Mouse (Mus musculus) liver, postnatal 0 days (tissue): ENCODE measurements around the gene Pcbp1. TPM values are rescaled to one million over a fixed set of nuclear protein-coding genes. Genes with fewer than 3 reads are reported as not detected.

Experiments
- ATAC-seq: fragments of 200-750 bp; cut with Nextera tagmentation; 2 replicates; pipeline ENCODE4 v1.8.0; 2017; ENCODE audit warnings: mild to moderate bottlenecking, moderate library complexity
- DNase-seq: peaks from one replicate; pipeline ENCODE4 v3.0.0-alpha.2; 2016
- H3K27ac ChIP-seq: fragments of 300-500 bp; sonication (generic); 2 replicates; pipeline ENCODE4 v1.5.1; 2014; ENCODE audit warnings: antibody characterized with exemption, moderate library complexity, mild to moderate bottlenecking, low read depth
- H3K27me3 ChIP-seq: fragments of 300-500 bp; sonication (generic); 2 replicates; pipeline ENCODE4 v1.6.1; 2014; ENCODE audit warnings: low read length, control low read depth, mixed read lengths; ENCODE audit not compliant: insufficient read depth
- H3K36me3 ChIP-seq: fragments of 300-500 bp; sonication (generic); replicated peaks from 2 replicates; pipeline ENCODE4 v1.6.1; 2014; ENCODE audit warnings: mild to moderate bottlenecking, control low read depth, low read length, moderate library complexity, mixed read lengths; ENCODE audit not compliant: insufficient read depth
- H3K4me1 ChIP-seq: fragments of 300-500 bp; sonication (generic); 2 replicates; pipeline ENCODE4 v1.6.1; 2014; ENCODE audit warnings: antibody characterized with exemption, mild to moderate bottlenecking, control low read depth; ENCODE audit not compliant: insufficient read depth
- H3K4me2 ChIP-seq: fragments of 300-500 bp; sonication (generic); 2 replicates; pipeline ENCODE4 v1.6.1; 2014; ENCODE audit warnings: low read depth, mild to moderate bottlenecking, low read length, moderate library complexity, mixed read lengths
- H3K4me3 ChIP-seq: fragments of 300-500 bp; sonication (generic); 2 replicates; pipeline ENCODE4 v1.5.1; 2014; ENCODE audit warnings: low read depth, low read length
- H3K9ac ChIP-seq: fragments of 300-500 bp; sonication (generic); replicated peaks from 2 replicates; pipeline ENCODE4 v1.6.1; 2014; ENCODE audit warnings: mild to moderate bottlenecking, moderate library complexity
- H3K9me3 ChIP-seq: fragments of 300-500 bp; sonication (generic); 2 replicates; pipeline ENCODE4 v1.6.1; 2016; ENCODE audit warnings: mild to moderate bottlenecking, control low read depth, low read length, mixed read lengths
- CTCF ChIP-seq: sonication (generic); IDR thresholded peaks from 2 replicates; pipeline ENCODE4 v1.5.1; 2016; ENCODE audit warnings: antibody characterized with exemption, low read depth
- EP300 ChIP-seq: IDR thresholded peaks from 2 replicates; pipeline ENCODE4 v1.6.1; 2016; ENCODE audit warnings: antibody characterized with exemption, low read depth, mild to moderate bottlenecking
- WGBS: fragments of 180-500 bp; shearing (Covaris S2); extraction: QIAGEN DNeasy Blood & Tissue Kit; methylation state at CpG from one replicate; pipeline ENCODE4 v1.1.7; 2014; ENCODE audit not compliant: insufficient replicate concordance; 5-methylcytosine and 5-hydroxymethylcytosine counted together
- polyA plus RNA-seq: library from polyadenylated mRNA; unstranded; fragments of >200 nt; fragmentation: Nextera tagmentation; extraction: Ambion mirVana; gene quantifications from 2 replicates; pipeline ENCODE4 v1.2.1, GENCODE M21; 2015

The Pcbp1 gene
- polyA plus RNA-seq, 1 experiment from 2014 or later = 206 TPM

GRCm38 (mm10) chr6:86508736-86509135, 17.4 kb downstream of the Pcbp1 start:
- no peak overlapping the region for H3K27ac ChIP-seq
- H3K4me1 ChIP-seq = peaks cover 20% of the 10 kb centered on the region
- no peak overlapping the region for H3K4me2 ChIP-seq
- ATAC-seq (no peak), DNase-seq (no peak)
- H3K36me3 ChIP-seq = no peaks in the 10 kb centered on the region
- no peaks in the 10 kb centered on the region for H3K9me3 ChIP-seq
- TF ChIP-seq EP300 (no peak), CTCF (no peak)
- H3K9ac ChIP-seq = no peak overlapping the region
- 62% methylated on average over 3 of the region's 3 CpGs for WGBS
- no peaks in the 10 kb centered on the region for H3K27me3 ChIP-seq
- no peak overlapping the region for H3K4me3 ChIP-seq

DNA sequence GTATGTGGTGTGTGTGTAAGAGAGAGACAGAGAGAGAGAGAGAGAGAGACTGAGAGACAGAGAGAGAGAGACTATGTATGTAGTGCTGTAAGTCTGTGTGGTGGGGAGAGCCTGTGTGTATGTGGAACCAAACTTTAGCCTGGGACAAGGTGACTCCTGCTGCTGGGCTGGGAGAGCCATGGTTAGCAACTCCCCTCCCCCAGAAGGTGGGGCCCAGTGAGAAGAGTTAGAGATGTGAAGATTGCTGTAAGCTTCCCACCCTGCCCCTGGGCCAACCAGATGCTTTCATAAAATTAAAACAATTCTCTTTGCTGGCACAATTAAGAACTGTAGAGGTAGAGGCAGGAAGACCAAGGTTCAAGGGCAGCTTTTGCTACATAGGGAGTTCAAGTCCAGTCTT, 19.0 kb downstream of the Pcbp1 start:
- Histone ChIP-seq H3K27ac (no peak overlapping the region), H3K27me3 (no peaks in the 10 kb centered on the region), H3K4me3 (no peak overlapping the region), H3K9ac (no peak overlapping the region), H3K9me3 (no peaks in the 10 kb centered on the region), H3K4me1 (peaks cover 20% of the 10 kb centered on the region), H3K4me2 (no peak overlapping the region), H3K36me3 (no peaks in the 10 kb centered on the region)
- ATAC-seq (no peak), DNase-seq (no peak)
- TF ChIP-seq EP300 (no peak), CTCF (no peak)

- Histone ChIP-seq H3K9ac (no peak overlapping the region), H3K4me3 (no peak overlapping the region), H3K4me2 (no peak overlapping the region), H3K36me3 (no peaks in the 10 kb centered on the region), H3K27ac (no peak overlapping the region), H3K27me3 (no peaks in the 10 kb centered on the region), H3K4me1 (peaks cover 20% of the 10 kb centered on the region), H3K9me3 (no peaks in the 10 kb centered on the region)
- 80% methylated on average over 3 of the region's 3 CpGs for WGBS
- no peak for DNase-seq
- no peak for TF ChIP-seq CTCF
- no peak for TF ChIP-seq EP300
- ATAC-seq = no peak
Observed at GRCm38 (mm10) chr6:86506309-86506708, 19.8 kb downstream of the Pcbp1 start.

- no peak for DNase-seq
- 57% methylated on average over 7 of the region's 7 CpGs for WGBS
Observed at GRCm38 (mm10) chr6:86505671-86506070, 20.4 kb downstream of the Pcbp1 start.

GRCm38 (mm10) chr6:86503513-86503912, 22.6 kb downstream of the Pcbp1 start:
- Histone ChIP-seq H3K36me3 (no peaks in the 10 kb centered on the region), H3K9me3 (no peaks in the 10 kb centered on the region), H3K4me3 (no peak overlapping the region), H3K27ac (no peak overlapping the region), H3K9ac (no peak overlapping the region), H3K27me3 (no peaks in the 10 kb centered on the region), H3K4me1 (peaks cover 15% of the 10 kb centered on the region), H3K4me2 (no peak overlapping the region)
- WGBS = 57% methylated on average over 4 of the region's 4 CpGs
- no peak for TF ChIP-seq CTCF
- TF ChIP-seq EP300 = no peak
- DNase-seq (no peak), ATAC-seq (no peak)

More at GRCm38 (mm10) chr6:86505671-86506070, 20.4 kb downstream of the Pcbp1 start:
- Histone ChIP-seq H3K36me3 (no peaks in the 10 kb centered on the region), H3K9ac (peak overlapping the region; percentile 30; the same call in 1 of the 2 replicates), H3K4me3 (no peak overlapping the region), H3K27me3 (no peaks in the 10 kb centered on the region), H3K4me1 (peaks cover 15% of the 10 kb centered on the region), H3K27ac (no peak overlapping the region), H3K9me3 (no peaks in the 10 kb centered on the region), H3K4me2 (no peak overlapping the region)
- TF ChIP-seq CTCF (no peak), EP300 (no peak)
- no peak for ATAC-seq

- peaks cover 22% of the 10 kb centered on the region for H3K4me1 ChIP-seq
- WGBS = 60% methylated on average over 5 of the region's 5 CpGs
- peak overlapping the region; percentile 64 for H3K27ac ChIP-seq
- no peak for DNase-seq
- no peak for TF ChIP-seq EP300
- TF ChIP-seq CTCF = no peak
- H3K9ac ChIP-seq = peak overlapping the region; percentile 21; the same call in 1 of the 2 replicates
- no peaks in the 10 kb centered on the region for H3K27me3 ChIP-seq
- no peaks in the 10 kb centered on the region for H3K9me3 ChIP-seq
- no peaks in the 10 kb centered on the region for H3K36me3 ChIP-seq
- ATAC-seq = no peak
- no peak overlapping the region for H3K4me3 ChIP-seq
- 0 out of 2 replicates have a peak overlapping the region, but pooled peaks have one; percentile 3 for H3K4me2 ChIP-seq
Observed at GRCm38 (mm10) chr6:86499571-86500109, 26.5 kb downstream of the Pcbp1 start.
